Mouse (Mus musculus) CD8-positive naive resting alpha-beta T cell, adult 57 days (primary cell): ENCODE measurements around the gene Unc5c. TPM values are rescaled to one million over a fixed set of nuclear protein-coding genes. Genes with fewer than 3 reads are reported as not detected.

Experiments
- total RNA-seq: library from RNA; stranded (reverse); gene quantifications from one replicate; pipeline ENCODE4 v1.2.4, GENCODE M21; 2023

Unc5c gene
- not detected for total RNA-seq

DNA sequence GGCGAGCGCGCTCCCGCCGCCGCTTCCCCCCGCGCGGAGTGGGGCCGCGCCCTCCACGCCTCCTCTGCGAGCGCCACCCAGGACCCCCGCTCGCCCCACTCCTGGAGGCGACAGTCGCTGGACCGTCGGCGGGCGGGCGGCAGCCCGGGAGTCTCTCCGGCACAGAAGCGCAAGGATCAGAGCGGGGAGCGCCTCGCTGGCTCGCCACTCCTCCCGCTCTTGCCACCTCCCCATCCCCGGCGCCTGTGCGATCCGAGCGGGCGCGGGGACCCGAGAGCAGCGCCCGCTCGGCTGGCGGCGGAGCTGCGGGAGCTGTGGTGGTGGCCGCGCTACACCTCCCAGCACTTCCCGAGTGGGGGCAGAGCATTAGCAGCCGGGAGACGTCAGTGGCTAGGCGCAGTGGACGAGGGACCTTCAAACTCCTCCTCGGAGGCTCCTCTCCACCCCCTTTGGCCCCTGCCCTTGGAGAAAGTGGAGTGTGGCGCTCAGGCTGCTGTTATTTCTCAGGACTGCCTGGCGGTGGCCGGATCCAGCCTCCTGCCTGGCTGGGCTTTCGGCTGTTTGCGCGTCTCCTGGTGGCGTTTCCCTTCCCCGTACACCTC lies at the start of gene Unc5c:
Gene Unc5c (plus strand): TSS at position 113 of the 602 bp plus-strand sequence.

